Mouse (Mus musculus) brain, embryonic 18.5 days (tissue): ENCODE data around the gene Gstt1.
"Not testable (repeated sequence)": the region's sequence is repeated elsewhere in the genome, so short reads cannot be mapped to it uniquely, and the experiment has no call there.

Experiments used
- DNase-seq: peaks from one replicate; pipeline ENCODE4 v3.0.0-alpha.2; 2012; ENCODE audit warnings: low read depth, low spot score

Gene Gstt1

DNA sequence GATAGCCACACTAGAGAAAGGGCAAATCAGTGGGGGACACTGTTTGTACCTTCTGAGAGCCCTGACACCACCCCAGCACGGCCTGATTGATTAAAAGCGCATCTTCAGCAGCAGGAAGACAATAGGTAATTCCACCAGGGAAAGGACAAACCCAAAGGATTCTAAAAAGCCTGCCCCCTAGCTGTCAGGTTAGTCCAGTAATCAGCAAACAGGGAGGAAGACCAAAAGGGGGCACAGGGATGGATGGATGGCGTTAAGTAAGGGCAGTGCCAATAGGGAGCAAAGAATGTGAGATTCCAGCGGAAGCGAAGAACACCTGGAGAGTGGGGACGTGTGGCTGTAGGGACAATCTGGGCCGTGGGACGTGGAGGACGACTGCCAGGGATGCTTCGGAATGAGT, 20.3 kb upstream of the Gstt1 start:
- DNase-seq, result no peak

- no peak for DNase-seq
These were observed 5.8 kb upstream of the Gstt1 start for GRCm38 (mm10) chr10:75804217-75804616.

GRCm38 (mm10) chr10:75797619-75798175, 687 bp downstream of the Gstt1 start:
- DNase-seq, result no peak

- no peak for DNase-seq
These were observed 1.5 kb downstream of the Gstt1 start for GRCm38 (mm10) chr10:75796731-75797516.

- DNase-seq, result no peak
These were observed 3.5 kb downstream of the Gstt1 start for GRCm38 (mm10) chr10:75794880-75795279.

DNA sequence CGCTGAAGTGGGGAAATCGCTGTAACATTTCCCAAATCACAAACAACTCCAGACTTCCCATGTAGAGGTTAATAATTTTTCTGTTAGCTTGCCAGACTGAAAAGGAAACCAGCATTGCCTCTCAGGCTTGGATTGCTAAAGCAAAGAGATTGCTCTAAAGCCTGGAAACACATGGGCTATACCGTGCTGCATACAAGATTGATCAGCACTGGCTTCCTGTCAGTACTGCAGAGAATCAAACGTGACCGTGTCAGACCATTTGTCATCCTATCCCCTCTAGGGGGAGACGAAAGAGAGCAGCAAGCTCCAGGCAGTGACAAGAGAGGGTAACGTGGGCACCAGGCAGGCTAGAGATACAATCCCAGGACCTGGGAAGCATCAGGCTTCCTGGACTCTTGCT, 7.6 kb downstream of the Gstt1 start:
- DNase-seq, result no peak

DNA sequence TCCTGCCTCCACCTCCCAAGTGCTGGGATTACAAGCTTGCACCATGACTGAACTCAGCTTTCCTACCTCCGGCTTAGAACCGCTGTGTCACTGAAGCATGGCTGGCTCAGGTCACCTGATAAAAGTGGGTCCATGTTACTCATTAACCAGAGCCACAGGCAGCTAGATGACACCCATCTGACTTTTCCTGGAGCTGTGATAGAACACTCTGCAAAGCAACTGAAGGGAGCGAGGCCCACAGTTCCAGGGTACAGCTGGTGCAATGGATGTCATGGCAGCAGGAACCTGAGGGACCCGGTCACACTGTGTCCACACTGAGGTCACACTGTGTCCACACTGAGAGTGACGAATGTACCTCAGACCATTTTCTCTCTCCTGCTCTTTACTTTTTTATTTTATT, 8.5 kb downstream of the Gstt1 start:
- no peak for DNase-seq

DNA sequence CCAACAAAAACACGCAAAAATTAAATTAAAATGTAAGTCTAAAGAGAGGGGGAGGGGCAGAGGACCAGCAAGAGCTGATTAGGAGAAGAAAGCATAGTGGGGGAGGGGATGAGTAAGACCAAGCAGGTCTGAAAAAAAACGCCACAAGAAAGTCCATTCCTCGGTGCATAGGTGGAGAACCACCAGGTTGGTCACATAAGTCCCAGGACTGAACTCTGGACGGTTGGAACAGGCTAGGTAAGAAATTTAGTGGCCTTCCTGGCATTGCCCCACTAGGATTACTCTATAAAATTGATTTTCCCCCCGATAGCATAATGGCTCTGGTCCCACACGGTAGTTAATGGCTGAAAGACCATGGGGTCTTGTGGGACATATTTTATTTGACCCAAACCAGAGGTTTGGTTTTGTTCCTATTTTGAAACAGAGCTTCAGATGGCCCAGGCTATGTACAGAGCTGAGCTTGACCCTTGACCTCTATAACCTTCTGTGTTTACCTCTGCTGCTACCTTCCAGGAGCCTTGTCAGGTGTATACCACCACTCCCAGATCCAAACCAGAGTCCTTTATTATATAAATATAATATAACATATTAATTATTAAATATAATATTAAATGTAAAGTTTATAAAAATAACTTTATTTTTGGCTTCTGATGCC, 9.2 kb downstream of the Gstt1 start:
- DNase-seq, result no peak

DNA sequence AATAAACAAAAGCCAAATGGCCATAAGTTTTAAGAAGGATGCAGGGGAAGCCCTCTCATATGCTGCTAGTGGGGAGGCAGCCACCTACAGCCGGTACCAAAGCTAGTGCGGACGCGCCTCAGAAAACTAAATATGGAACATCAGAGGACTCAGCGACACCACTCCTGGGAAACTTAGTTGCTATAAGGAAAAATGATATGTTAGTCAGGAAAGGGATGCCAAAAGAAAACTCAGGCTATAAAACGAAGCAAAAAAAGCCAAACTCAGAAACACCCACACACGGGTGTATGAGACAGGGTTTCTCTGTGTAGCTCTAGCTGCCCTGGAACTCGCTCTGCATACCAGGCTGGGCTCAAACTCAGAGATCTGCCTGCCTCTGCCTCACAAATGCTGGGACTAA, 10.1 kb downstream of the Gstt1 start:
- DNase-seq, result no peak

- no peak for DNase-seq
These were observed 12.9 kb downstream of the Gstt1 start for GRCm38 (mm10) chr10:75785442-75785841.

DNA sequence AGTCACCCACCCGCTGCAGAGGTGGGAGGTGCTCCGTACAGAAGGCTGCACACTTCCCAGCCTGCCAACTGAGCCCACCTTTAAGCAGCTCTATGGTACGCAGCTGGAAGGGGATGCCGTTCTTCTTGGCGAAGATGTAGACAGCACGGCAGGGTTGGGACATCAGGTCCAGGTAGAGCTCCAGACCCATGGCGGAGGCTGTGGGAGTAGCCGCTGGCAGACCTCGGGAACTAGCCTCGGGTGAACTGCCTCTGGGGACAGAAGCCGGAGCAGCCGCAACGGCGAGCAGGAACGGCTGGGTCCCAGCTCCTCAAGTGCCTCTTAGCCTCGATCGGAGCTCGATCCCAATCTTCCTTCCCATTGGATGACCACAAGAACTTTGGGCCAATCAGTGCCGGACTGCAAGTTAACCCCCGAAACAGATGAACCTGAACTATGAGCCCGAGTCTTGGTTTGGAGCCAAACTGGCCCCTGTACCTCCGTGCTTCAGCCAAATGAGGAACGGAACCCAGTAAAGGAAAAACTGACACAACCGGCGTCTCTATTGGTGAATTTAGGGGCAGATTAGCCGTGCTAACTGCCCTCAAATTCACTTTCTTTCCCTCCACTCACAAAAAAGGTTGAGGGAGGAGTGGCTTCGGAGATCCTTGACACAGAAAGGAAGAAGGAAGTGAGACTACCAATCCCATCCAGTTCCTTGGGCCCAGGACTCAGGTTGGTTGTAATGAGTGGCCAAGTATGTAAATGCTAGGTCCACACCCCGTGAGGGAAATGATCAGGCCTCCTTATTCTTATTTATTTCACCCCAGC, 17.4 kb downstream of the Gstt1 start, which contains the start of the genes Gm20441 and Gstt3:
TSS of gene Gm20441 (minus strand) at position 186 of the 810 bp plus-strand sequence.
TSS of gene Gstt3 (minus strand) at position 646 of the 810 bp plus-strand sequence.
- DNase-seq, result no peak

DNA sequence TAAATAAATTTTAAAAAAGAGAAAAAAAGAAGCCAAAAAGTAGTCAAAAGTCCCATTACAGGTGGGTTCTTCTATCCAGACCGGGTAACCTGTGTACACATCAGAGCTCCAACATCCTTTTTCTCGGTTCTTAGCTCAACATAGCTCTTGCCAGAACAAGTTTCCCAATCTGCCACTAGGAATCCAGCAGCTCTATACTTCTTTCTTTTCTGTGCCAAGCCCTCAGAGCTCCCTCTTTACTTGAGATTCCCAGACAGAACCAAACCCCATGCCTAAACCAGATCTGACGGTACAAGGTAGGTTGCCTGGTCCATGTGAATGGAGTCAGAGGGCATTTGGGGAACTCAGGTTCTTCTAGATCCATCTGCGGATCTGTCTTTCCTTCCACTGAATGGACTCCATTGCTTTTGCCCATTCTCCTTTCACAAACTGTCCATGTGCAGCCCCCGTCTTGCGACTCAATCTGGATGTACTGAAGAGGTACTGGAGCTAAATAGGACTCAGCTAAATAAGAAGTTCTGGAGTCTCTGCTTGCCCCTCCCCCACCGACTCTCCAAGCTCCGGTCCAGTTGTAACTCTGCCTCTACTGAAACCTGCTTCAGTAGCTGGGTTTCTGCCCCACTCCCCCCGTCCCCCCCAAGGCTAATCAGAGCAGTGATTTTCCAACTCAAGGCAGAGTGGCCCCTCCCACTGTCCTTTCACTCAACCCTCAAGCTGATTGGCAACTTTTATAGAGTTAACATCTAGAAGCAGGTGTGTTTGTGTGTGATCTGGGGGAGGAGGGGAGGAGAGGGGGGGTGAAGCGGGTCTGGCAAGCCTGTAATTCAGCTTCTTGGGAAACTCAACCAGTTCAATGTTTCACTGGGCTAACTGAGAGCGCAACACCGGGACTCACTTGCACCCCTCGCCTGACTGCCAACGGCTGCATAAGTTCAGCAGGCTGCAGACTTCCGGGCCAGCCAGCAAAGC, 18.9 kb downstream of the Gstt1 start:
- DNase-seq, result no peak

GRCm38 (mm10) chr10:75777885-75778284, 20.5 kb downstream of the Gstt1 start:
- DNase-seq, result no peak

- DNase-seq, result no peak
These were observed 21.8 kb downstream of the Gstt1 start for GRCm38 (mm10) chr10:75776562-75776961.

- DNase-seq, result no peak
These were observed 23.8 kb downstream of the Gstt1 start for GRCm38 (mm10) chr10:75774587-75774986.

GRCm38 (mm10) chr10:75774102-75774501, 24.3 kb downstream of the Gstt1 start:
- no peak for DNase-seq

DNA sequence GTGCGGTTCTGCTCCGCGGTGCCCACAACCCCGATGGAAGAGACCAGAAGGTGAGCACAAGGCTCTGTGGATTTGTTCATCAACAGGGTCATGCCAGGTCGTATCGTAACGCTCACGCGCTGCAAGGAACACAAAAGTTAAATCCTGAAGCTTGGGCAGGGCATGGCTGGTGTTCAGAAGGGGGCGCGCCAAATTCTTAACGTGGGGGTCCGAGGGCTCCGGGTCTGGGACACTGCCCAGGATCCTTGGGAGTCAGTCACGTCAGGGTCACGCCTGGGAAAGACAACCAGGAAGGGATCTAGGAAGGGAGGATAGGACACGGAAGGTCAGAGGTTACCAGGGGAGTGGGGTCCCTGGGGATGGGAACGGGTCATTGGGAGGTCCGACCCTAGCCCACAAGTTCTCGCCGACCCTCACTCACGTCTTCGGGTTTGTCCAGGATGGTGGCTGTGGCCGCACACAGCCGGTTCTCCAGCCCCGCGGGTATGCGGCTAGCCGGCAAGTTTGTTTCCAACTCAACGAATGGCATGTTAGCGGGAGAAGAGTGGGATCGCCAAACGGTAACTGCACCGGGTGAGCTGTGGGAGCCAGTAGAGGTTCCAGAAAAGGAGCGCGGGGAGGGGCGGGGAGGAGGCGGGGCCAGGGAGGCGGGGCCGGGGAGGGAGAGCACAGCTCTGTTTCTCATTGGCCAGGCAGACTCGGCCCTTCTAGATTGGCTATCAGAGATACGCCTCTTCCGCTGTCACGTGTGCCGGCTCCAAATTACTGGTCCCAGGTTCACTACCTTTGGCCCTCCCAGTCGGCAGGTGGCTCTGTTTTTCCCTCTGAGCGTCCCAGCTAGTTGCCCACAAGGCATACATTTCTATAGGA, 25.4 kb downstream of the Gstt1 start, which contains the start of gene Ddt:
TSS of gene Ddt (minus strand) at position 620 of the 870 bp plus-strand sequence.
- peak; percentile 76 for DNase-seq

DNA sequence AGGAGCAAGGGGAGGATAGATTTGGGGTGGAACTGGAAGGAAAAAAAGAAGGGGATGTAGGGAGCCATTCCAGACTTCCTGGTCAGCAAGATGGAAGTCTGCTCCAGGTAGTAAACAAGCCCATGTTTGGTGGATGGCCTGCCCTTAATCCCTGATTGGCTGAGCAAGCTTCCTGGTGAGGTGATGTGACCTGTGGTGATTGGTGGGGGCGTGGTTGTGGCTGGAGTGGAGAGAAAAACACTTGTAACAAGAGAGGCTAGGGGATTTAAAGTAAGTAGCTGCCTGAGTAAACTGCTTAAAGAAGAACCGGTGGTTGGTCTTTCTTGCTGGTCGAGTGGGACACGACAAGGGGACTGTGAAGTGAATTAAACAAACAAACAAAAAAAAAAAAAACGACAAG, 30.6 kb downstream of the Gstt1 start:
- DNase-seq, result not testable (repeated sequence)

DNA sequence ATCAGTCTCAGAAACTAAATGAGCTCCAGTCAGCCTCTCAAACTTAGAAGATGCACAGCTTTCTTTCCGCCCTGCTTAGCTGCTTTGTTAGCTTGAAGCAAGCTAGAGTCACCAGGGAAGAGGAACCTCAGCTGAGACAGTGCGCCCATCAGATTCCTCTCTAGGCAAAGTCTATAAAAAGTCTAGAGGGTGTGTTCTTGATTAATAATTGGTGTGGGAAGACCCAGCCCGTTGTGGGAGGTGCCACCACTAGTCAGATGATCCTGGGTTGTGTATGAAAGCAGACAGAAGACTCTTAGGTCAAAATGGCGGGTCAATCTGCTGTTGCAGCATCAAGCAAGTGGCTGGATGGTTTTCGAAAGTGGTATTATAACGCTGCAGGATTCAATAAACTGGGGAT, 31.5 kb downstream of the Gstt1 start:
- DNase-seq, result no peak
